Mouse (Mus musculus): ENCODE data around the gene Gm42674. TPM values are rescaled to one million over a fixed set of nuclear protein-coding genes. Genes with fewer than 3 reads are reported as not detected.

Gm42674 gene
- total RNA-seq, 2 experiments from 2014 or later, result not detected

DNA sequence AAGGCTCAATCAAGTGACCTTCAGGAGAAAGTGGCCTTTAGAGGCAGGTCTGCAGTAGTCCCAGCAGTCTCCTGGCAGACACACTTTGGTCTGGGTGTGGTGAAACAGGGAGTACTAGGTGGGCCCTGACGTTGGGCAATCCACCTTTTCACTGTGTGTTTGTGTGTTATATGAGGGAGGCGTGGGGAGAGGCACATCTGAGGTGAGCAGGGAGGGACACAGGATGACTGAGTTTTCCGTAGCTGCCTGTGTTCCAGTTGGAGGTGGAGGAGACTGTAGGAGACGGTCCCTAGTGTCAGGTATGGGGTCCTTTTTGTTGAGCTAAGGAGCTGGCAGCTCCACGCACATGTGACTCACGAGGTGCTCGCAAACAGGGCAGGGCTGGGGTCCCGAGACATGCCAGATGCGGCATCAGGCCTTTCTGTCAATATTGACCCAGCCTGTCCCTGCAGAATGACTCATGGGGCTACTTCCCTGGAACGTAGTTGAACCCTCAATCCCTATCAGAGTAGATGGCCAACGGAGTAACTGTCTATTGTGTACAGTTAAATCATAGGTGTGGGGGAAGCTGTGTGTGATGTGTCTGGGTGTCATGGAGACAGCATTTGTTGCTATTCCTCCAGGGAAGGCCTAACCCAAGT lies 13.0 kb downstream of the Gm42674 start:
- DNase-seq (ENCODE audit: low spot score in 2 of 2), result no peak
- intact Hi-C loops (cut with DNase I), result loop anchor here (2.0 to 5.0 kb wide), 2 partner anchors 87 to 124 kb away; partner anchors contain the start of genes S100a14 and Snapin

DNA sequence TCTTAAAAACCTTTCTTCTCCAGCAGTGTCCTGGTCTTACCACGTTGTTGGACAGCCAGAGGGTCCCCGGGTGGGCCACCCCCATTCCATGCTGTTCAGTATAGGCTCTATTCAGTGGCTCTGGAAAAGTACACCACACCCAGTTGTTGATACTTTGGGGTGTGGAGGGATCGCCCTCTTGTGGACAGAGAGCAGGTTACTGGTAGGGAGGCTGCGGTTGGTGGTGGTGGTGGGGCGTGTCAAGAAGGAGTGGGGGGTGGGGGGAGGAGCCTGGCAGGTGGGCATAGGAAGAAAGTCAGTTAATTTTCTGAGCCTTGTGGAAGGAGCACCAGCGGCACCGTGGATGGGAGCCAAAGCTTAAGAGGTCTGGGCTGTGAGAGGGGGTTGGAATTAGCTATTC lies 13.7 kb downstream of the Gm42674 start:
- intact Hi-C loops (cut with DNase I), result loop anchor here (2.0 to 5.0 kb wide), 2 partner anchors 88 to 125 kb away; partner anchors contain the start of genes S100a14 and Snapin
- DNase-seq (ENCODE audit: low spot score in 2 of 2), result peak; percentile 76 to 84

DNA sequence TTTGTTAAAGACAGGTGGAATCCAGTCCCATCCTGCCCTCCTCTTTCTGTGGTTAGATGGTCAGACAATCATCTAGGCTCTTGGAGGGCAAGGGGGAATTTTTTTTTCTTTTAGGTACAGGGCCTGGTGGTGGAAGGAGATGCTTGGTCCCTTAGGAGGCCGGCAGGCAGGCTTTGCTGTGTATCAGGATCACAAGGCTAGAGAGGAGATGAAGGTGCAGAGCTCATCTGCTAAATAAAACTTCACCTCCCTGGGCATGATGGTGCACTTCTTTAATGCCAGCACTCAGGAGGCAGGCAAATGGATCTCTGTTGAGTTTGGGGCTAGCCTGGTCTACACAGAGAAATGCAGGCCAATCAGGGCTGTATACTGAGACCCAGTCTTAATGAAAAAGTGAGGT lies 14.2 kb downstream of the Gm42674 start:
- intact Hi-C loops (cut with DNase I), result loop anchor here (2.0 to 5.0 kb wide), 2 partner anchors 89 to 125 kb away; partner anchors contain the start of genes S100a14 and Snapin
- no peak for DNase-seq (ENCODE audit: low spot score in 2 of 2)

DNA sequence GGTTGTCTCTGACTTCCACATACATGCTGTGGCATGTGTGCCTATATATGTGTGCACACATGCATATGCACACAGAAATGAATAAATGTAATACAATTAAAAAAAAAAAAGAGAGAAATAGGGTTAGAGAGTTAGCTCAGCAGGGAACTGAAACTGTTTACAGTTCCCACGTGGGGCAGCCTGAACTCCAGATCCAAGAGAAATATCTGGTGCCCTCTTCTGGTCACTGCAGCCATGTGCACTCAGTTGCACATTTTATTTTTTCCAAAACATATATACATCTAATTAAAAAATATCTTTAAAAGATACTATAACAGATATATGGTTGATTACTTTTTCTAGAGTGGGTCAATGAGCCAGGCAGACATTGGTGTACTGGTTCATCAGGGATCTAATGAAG lies 15.9 kb downstream of the Gm42674 start:
- no peak for DNase-seq (ENCODE audit: low spot score in 2 of 2)
- intact Hi-C loops (cut with DNase I), result loop anchor here (5.0 kb wide), 1 partner anchor 90 kb away; the partner anchor contains the start of gene S100a14

DNA sequence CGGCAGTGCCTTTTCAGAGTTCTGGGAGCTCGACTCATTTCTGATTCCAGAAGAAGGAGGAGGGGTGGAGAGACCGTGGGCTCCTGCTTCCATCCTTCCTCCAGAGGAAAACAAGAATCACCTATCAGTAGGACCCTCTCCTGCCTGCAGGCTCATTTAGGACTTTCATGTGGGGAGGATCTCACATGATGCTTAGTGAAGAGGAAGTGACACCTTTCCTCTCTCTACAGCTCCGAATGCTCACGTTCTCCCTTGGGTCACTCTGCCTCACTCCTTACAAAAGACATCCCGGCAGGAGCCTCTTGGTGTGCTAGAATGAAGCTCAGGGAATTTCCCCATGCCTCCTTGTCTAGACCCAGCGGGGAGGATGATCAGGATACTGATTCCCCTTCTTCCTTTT lies 19.8 kb downstream of the Gm42674 start:
- intact Hi-C loops (cut with DNase I), result no loop called here
- no peak for DNase-seq (ENCODE audit: low spot score in 2 of 2)

DNA sequence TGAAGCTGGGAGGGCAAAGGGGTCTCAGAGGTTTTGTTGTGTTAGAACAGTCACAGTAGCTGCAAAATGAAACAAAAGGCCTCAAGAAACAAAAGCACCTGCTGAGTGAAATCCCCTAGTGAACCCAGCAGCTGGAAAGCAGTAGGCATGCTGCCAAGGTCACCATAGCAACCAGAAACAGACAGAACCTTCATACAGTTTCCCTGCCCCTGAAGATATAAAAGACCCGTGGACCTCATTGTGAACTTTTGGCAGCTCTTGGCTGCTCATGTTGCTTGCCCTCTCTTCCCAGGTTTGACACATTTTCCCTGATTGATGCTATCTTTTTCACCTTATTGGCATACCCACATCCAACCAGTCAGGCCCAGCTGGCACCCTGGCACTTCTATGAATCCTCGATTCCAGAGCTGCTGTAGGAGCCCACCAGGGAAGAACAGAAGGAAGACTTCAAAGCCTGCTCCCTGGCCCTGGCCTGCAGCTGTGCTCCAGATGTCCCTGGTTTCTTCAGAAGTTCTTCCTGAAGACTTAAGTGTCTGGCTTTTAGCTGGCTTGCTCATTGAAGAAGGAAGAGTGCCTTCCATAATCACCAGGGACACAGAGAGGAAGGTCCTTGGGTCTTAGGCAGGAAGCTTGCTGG lies 21.8 kb downstream of the Gm42674 start:
- DNase-seq (ENCODE audit: low spot score in 2 of 2), result peak; percentile 66 to 71
- intact Hi-C loops (cut with DNase I), result no loop called here

DNA sequence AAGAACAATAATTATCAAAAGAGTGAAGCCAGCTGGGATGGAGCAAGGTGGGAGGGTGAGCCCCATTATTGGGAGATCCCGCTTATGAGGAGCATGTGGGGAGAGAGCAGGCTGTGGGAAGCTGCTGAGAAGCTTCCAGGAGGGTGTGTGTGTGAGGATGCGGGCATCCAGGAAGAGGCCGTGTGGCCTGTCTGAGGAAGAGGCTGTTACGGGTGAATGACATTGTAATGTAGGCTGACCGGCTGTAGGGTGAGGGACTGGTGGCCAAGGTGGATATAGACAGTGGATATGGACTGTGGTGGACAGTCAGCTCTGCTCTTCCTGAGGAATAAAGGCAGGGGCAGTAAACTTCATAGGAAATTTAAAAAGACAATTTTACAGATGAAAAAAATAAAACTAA lies 23.8 kb downstream of the Gm42674 start:
- intact Hi-C loops (cut with DNase I), result no loop called here

DNA sequence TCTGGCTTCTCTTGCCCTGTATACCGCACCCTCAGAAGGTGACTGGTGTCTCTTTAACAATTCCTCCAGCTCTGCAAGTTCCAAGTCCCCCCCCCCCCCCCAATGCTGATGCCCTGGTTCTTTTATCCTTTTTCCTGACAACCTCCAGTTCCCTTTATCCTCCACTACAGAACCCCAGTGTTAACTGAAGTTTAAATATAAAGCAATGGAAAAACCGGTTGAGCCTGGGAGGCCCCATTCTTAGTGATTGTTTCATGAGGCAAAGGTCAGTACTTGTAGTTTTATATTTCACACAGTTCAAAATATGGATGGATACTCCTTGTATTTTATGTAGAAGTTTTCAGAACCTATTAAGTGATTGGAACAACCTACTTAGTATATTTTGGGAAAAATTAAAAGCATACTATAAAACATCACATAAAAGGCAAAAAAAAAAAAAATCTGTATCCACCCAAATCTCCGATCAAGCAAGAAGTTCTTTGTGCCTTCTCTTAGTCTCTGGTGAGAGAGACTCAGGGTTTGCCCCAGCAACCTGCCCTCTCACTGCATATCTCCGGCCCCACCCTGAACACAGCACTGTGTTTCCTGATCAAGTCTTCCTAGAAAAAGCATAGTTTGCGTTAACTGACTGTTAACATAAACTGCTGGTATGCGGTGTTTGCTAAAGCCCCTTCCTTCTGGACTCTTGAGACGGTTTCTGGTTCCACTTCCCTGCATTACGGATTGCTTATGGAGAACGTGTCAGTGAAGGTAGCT lies 24.7 kb downstream of the Gm42674 start:
- intact Hi-C loops (cut with DNase I), result no loop called here
- no peak for DNase-seq (ENCODE audit: low spot score in 2 of 2)

More for the DNA sequence above, 23.8 kb downstream of the Gm42674 start:
- DNase-seq (ENCODE audit: low spot score in 2 of 2), result no peak

DNA sequence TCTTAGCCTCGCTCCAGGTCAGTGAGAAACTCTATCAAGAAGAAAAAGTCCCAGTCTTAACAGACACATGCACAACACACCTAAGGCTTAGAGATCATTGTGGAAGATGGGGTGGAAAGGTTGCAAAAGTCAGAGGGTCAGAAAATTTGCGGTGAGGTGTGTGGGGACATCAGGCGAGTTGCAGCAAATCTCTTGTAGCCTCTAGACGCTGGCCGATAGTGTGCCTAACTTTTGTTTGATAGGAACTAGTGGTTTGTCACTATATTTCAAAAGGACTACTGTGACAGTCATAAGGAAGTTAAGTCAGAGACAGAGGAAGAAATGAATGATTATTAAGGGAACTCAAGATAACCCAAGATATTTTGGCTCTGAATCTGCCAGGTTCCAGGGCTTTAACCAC lies 25.7 kb downstream of the Gm42674 start:
- intact Hi-C loops (cut with DNase I), result no loop called here
- no peak for DNase-seq (ENCODE audit: low spot score in 2 of 2)

DNA sequence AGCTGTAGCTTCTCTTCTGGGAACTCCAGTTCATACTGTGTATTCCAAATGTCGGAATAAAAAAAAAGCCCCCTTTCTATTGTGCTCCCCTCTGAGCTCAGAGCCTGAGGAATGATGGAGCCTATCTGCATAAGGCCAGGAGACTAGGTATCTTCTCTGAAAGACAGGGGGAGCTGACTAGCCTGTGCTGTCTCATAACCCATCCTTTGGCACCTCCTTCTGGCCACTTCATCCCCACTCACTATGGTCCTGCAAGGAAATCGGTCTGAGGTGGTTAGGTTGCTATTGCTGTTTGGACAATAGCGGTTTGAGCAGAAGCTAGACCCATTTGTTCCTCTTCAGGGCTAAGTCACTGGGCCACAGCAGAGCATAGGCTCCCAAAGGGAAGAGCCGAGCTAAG lies 26.1 kb downstream of the Gm42674 start:
- intact Hi-C loops (cut with DNase I), result no loop called here
- DNase-seq (ENCODE audit: low spot score in 2 of 2), result no peak

DNA sequence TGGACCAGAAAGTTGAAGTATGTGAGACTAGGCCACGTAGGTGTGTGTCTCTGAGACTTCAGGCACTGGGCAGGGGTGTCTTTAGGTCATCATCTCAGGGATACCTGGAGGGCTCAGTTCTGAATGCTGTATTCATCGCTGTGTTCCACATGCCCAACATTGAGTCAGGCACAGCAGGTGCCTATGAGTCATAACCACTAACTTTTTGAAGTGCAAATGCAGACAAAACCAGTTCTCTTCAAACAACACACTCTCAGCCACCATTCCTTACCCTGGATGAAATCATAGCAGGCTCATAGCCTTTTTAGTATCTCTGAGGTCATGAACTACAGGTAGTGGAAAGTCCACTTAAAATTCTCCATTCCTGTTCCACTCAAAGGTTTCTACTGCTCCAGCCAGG lies 27.6 kb downstream of the Gm42674 start:
- intact Hi-C loops (cut with DNase I), result no loop called here
- no peak for DNase-seq (ENCODE audit: low spot score in 2 of 2)

DNA sequence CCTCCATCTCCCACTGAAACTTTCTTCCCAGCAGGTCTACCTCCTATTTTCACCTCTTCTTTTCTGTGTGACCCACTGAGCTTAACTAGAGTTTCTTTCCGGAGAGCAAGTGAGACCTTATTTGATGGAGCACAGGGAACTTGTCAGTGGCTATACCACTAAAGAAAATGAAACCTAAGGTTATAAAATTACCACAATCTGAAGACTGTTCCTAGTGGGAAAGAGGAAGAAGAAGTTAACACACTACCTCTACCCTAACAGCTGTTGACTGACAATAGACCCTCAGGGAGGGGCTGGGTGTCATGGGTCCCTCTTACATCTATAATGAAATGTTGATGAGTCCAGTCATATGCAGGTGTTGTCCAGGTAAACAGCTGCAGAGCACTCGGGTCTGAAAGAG lies 30.3 kb downstream of the Gm42674 start:
- DNase-seq (ENCODE audit: low spot score in 2 of 2), result no peak
- intact Hi-C loops (cut with DNase I), result no loop called here

DNA sequence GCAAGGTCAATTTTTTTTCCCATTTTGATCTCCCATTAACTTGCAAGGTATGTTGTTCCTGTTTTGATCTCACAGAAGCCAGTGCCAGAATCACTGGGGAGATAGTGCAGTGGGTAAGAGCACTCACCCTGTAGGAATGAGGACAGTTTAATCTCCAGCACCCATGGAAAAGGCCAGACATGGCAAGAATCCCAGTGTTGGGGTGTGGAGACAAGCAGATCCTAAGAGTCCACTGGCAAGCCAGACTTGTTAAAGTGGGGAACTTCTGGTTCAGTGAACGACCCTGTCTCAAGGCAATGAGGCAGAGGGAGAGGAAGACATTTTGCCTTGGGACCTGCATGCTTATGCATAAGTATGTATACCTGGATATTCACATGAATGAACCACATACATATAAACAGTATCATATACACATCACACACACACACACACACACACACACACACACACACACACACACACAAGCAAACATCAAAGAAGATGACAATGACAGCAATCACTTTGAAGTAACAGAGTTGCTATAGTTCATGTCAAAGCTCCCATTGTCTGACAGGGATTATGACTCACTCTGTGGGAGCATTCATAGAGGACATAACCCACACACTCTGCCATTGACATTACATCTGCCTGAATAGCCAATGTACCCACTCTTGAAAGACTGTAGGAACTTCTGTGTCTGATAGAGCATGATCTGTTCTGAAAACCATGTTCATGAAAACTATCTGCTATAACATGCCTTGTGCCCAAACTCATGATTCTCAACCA lies 37.0 kb downstream of the Gm42674 start:
- no peak for DNase-seq (ENCODE audit: low spot score in 2 of 2)
- intact Hi-C loops (cut with DNase I), result no loop called here

DNA sequence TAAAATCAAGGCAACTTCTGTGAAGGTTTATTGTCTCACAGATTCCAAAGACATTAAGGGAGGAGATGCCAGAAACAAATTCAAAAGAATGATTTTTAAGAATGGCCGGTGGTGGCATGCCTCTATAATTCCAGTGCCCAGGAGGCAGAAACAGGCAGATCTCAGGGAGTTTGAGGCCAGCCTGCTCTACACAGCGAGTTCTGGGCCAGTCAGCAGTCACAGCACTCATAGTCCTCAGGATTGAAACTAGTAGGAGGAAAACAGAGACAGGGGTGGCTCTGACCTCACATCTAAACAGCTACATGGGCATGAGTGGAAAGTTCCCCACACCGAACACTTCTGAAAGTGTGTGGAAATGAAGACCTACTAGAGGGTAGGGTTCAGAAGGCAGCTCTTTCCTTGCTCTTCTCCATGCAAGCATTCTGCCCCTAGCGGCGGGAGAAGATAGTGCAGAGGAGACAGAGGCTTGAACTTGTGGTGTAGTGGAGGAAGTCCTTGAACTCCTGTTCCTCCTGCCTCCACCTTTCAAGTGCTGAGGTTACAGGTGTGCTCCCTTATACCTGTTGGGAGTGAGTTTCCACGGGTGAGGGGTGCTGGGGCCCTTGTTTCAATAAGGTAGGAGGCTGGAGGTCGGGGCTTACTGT lies 37.9 kb downstream of the Gm42674 start:
- intact Hi-C loops (cut with DNase I), result no loop called here
- DNase-seq (ENCODE audit: low spot score in 2 of 2), result no peak

DNA sequence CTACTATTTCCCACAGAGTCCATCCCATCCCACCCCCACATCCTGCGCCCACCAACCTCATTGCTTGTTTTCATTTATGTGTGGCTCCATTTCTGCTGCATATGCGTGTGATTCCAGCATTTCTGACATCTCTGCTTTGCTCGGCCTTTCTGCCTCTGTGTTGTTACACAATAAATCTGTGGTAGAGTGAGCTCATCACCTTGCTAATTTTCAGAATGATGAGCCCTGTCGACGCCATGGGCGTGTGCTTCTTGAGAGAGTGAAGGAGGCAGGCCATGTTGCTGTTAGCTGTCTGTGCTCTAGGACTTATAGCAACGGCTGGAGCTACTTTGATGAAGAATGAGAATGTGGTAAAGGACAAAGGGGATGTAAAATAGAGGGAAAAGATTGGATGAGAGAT lies 39.3 kb downstream of the Gm42674 start:
- intact Hi-C loops (cut with DNase I), result no loop called here
- DNase-seq (ENCODE audit: low spot score in 2 of 2), result no peak

DNA sequence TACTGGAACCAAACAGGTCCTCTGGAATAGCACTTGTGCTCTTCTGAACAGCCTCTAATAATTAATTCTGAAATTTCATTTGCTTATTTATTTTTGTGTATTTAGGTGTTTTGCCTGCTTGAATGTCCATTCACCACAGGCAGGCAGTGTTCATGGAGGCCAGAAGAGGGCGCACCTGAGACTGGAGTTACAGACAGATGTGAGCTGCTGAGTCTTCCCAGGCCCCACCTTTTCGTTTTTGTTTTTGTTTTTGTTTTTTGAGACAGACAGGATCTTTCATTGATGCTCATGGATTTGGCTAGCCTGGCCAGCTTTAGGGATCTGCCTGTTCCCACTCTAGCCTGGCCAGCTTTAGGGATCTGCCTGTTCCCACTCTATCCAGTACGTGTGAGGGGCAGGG lies 42.5 kb downstream of the Gm42674 start:
- intact Hi-C loops (cut with DNase I), result no loop called here
- DNase-seq (ENCODE audit: low spot score in 2 of 2), result peak; percentile 41 to 47

DNA sequence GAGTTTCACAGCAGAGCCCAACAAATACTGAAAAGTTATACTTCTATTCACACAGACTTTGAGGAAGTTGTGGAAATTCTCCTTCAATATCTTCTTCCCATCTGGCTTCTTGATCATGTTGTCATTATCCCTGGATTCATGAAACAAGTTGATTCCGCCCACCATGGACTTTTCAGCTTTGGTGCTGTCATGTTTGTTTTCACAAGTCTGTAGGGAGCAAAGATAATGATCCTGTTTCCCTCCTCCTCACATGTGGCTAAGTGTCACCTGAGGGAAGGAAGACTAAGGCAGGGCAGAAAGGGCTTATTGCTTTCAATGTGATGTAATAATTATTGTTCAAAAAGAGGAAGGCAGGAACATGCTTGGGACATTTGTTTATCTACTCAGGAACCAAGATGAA lies 45.6 kb downstream of the Gm42674 start:
- intact Hi-C loops (cut with DNase I), result no loop called here
- no peak for DNase-seq (ENCODE audit: low spot score in 2 of 2)

DNA sequence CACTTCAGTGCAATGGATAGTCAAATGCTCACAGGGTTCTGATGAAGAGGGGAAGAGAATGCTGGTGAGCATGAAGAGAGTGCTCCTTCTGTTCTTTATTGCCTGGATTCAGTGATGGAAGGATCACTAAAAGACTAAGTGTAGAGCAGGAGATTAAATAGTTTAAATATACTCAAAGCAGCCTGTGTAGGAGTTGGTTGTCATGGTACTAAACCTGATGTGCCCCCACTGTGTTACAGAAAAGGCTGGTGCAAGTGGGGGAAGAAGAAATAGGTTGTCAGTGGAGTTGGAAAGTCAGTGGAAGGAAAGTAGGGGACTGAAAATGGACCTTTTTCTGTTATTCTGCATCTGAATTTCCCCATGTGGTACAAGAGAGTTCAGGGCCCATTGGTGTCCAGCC lies 47.3 kb downstream of the Gm42674 start:
- DNase-seq (ENCODE audit: low spot score in 2 of 2), result peak in 1 of 2 experiments; percentile 54
- intact Hi-C loops (cut with DNase I), result no loop called here

DNA sequence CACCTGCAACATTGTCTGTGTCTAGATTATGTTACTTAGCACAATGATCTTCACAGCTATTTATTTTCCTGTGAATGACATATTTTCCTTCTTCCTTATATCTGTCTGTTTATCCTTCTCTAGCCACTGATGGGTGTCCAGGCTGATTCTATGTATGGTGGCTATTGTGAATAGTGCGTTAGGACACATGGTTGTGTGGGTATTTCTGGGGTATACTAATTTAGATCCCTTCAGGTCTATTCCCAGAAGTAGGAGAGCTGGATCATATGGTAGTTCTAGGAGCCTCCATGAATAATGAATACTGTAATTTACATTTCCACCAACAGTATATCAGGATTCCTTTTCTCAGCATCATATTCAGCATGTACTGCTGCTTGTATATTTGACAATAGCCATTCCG lies 48.1 kb downstream of the Gm42674 start:
- DNase-seq (ENCODE audit: low spot score in 2 of 2), result peak in 1 of 2 experiments; percentile 30
- intact Hi-C loops (cut with DNase I), result loop anchor here (5.0 kb wide), 1 partner anchor 143 kb away; the partner anchor contains the start of gene Chtop

Data from left cerebral cortex, postnatal 14 days (tissue).